Mouse (Mus musculus) mesoderm, embryonic 11.5 days (tissue): ENCODE measurements around the gene Ppp1r26.
"Not testable (repeated sequence)": the region's sequence is repeated elsewhere in the genome, so short reads cannot be mapped to it uniquely, and the experiment has no call there.

Experiments
- DNase-seq: peaks from one replicate; pipeline ENCODE4 v3.0.0-alpha.2; 2012; ENCODE audit warnings: low read depth, low spot score

Gene Ppp1r26

GRCm38 (mm10) chr2:28445082-28445481, 1.5 kb upstream of the Ppp1r26 start:
- no peak for DNase-seq

DNA sequence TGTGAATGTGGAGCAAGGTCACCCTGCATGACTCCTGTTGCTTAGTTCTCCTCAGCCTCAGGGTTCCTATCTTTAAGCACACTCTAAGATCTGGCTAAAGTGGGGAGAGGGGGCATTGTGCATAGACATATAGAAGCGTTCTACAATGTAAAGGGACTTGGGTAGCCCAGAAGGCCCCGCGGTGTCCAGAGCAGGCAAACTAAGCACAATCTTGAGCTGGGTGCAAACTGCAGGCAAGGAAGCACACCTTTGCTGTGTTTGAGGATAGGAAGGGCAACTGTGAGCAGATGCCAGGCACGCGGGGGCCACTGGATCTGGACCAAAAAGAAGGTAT, 452 bp upstream of the Ppp1r26 start:
- DNase-seq, result no peak

- DNase-seq, result no peak
Measured at GRCm38 (mm10) chr2:28447315-28447670, 693 bp downstream of the Ppp1r26 start.

- no peak for DNase-seq
Measured at GRCm38 (mm10) chr2:28451663-28452062, 5.1 kb downstream of the Ppp1r26 start.

DNA sequence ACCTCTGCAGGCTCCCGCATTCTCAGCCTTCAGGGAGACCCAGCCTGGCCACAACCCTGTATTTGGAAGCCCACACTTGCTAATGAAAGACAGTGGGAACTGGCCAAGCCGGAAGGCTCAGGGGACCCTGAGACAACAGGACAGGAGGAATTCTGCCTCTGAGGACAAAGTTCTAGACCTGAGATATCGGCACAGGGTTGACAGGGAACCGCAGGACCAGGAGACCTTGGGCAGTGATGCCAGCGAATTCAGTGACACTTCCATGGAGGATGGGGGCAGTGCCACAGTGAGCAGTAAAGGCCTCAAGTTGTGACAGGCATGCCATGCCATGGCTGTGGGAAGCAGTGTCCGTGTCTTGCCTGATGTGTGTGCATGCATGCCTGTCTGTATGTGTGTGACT, 6.9 kb downstream of the Ppp1r26 start:
- DNase-seq, result no peak

- DNase-seq, result no peak
Measured at GRCm38 (mm10) chr2:28456616-28457015, 10.0 kb downstream of the Ppp1r26 start.

DNA sequence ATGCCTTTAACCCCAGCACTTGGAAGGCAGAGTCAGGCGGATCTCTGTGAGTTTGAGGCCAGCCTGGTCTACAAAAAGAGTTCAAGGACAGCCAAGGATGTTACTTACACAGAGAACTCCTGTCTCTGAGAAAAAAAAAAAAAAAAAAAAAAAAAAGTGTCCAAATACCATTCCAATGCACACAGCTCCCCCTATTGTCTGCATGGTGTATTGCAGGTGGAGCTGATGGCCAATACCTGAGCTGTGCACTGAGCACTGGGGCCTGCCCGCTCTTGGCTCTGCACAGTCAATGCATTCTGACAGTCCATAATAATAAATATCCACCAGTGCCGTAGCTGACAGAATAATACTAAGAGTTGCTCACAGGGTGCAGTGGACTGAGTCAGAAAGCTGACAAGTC, 17.3 kb downstream of the Ppp1r26 start:
- DNase-seq, result peak; percentile 72

- no peak for DNase-seq
Measured at GRCm38 (mm10) chr2:28464919-28465318, 18.3 kb downstream of the Ppp1r26 start.

GRCm38 (mm10) chr2:28465836-28466518, 19.4 kb downstream of the Ppp1r26 start, which contains the start of gene 1700007K13Rik:
Gene 1700007K13Rik (minus strand): TSS chr2:28466332.
- peak; percentile 75 for DNase-seq

GRCm38 (mm10) chr2:28467860-28468485, 21.4 kb downstream of the Ppp1r26 start, which contains the start of gene Mrps2:
Gene Mrps2 (plus strand): TSS chr2:28468066.
- peak; percentile 92 for DNase-seq

DNA sequence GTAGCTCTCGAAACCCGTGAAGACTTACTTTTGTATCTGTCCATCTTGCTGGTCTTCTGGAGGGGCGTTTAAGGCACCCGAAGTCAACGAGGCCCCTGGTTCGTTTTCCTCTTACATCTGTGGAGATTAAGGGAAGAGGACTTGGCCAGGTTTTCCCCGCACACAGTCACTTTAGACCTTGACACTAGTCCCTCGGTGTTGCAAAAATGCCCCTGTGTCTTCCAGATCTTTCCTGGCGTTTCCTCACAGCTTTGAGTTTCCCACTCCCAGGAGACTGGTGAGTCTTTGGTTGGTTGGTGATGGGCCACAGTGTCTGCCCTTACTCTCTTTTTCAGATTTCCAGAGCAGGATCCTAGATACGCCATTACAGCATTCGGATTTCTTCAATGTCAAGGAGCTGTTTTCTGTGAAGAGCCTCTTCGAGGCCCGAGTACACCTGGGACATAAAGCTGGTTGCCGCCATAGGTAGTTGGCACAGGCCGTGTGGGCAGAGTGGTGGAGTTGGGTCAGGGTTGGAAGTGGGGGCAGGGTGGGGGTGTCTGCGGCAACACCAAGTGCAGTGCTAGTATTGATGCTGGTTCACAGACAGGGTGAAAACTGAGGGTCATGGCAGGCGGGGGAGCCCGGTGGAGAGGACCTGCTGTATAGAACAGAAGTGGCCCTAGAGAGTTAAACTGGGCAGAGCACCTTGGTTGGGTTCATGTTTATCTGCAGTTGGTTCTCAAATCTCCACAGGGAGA, 22.1 kb downstream of the Ppp1r26 start:
- no peak for DNase-seq

DNA sequence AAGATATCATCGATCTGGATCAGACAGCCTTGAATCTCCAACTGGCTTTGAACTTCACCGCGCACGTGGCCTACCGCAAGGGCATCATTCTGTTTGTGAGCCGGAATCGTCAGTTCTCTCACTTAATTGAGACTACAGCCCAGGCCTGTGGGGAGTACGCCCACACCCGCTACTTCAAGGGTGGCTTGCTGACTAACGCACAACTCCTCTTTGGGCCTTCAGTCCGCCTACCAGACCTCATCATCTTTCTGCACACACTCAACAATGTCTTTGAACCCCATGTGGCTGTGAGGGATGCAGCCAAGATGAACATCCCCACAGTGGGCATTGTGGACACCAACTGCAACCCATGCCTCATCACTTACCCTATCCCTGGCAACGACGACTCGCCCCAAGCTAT, 22.9 kb downstream of the Ppp1r26 start:
- no peak for DNase-seq

DNA sequence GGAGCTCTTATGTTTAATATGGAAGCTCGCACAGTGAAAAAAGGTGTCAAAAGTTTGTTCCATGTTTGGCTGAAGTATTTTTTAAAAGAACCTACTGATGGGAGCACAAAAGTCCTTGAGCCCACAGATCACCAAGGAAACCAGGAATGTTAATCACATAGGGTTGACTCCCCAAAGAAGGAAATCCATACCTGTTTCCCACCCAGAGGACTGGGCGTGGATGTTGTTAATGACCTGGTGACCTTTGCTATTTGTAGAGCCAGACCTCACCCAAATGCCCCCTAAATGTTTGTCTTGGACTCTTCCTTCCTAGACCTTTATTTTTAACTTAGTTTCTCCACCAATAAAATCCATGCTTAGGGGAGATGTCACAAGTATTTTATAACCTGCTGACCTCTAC, 24.0 kb downstream of the Ppp1r26 start:
- DNase-seq, result no peak

DNA sequence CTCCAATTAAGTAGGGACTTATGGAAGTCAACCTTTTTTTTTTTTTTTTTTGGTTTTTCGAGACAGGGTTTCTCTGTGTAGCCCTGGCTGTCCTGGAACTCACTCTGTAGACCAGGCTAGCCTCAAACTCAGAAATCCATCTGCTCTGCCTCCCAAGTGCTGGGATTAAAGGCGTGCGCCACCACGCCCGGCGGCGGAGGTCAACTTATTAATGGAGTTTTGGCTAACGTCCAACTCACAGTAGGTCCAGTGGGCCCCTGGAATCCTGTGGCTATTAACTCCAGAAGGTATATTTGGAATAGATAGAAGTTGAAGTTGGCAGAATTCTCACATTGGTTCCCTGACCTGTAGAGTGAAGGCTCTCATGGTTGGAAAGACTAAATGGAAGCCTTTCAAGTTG, 25.4 kb downstream of the Ppp1r26 start:
- not testable (repeated sequence) for DNase-seq

DNA sequence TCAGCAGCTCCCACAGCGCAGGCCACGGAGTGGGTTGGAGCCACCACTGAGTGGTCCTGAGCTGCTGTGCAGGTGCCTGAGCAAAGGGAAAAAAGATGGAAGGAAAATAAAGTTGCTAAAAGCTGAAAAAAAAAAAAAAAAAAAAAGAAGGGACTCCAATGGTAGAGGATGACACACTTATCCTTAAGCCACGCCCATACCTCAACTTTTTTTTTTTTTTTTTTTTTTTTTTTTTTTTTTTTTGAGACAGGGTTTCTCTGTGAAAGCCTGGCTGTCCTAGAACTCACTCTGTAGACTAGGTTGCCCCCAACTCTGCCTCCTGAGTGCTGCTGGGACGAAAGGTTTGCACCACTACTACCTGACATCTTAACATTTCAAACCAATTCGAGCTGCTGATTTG, 31.4 kb downstream of the Ppp1r26 start:
- not testable (repeated sequence) for DNase-seq

- DNase-seq, result no peak
Measured at GRCm38 (mm10) chr2:28479208-28480204, 32.9 kb downstream of the Ppp1r26 start.

DNA sequence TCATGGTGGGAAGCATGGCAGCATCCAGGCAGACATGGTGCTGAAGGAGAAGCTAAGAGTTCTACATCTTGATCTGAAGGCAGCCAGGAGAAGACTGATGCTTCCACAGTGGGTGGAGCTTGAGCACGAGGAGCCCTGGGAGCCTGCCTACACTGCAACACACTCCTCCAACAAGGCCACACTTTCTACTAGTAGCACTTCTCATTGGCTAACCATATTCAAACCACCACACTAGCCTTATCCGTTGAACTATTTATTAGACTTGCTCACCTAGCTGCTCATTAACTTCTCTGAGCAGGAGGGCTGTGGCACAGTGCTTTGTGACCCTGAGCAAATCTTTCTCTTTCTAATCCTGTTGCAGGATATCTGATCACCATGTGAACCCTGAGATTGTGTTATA, 37.3 kb downstream of the Ppp1r26 start:
- no peak for DNase-seq

- DNase-seq, result no peak
Measured at GRCm38 (mm10) chr2:28494521-28494920, 47.9 kb downstream of the Ppp1r26 start.

DNA sequence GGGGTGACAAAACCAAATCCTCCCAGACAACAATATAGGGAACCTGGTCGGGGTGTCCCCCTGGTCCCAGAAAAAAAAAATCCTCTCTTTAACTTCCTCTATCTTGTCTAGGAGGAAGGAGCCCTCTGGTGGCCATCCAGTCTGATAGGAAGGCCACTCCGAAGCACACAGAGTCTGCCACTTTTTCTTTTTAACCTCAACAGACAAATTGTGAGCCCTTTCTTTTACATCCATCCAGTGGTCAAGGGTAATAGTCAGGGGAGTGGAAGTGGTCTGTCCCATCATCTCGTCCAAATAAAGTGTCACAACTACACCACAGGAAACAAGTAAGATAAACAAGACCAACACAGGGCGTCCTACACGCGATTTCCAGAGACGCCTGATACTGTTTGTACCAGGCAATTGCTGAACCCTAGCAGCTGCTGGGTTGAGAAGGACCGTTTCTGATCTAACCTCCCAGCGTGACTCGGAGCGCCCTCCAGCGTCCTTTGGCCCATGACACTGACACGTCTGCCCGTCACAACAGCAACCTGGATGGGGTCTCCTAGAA, 48.7 kb downstream of the Ppp1r26 start:
- no peak for DNase-seq

- no peak for DNase-seq
Measured at GRCm38 (mm10) chr2:28495801-28496595, 49.4 kb downstream of the Ppp1r26 start.
